Mouse (Mus musculus): Measurements from ENCODE around the gene Selenot. TPM values are rescaled to one million over a fixed set of nuclear protein-coding genes. Genes with fewer than 3 reads are reported as not detected.

Selenot gene
- polyA plus RNA-seq, 1 experiment from 2014 or later, result 20.6 TPM

Other genes with a start within 250 kb of the Selenot start
- 9.0 and 10.9 TPM in 2 replicates for gene Tsc22d2, start 161.9 kb upstream of the Selenot start, polyA plus RNA-seq (2015; fragmentation: Nextera tagmentation; extraction: Ambion mirVana)
- gene Eif2a, start 50.8 kb upstream of the Selenot start, polyA plus RNA-seq (2015; fragmentation: Nextera tagmentation; extraction: Ambion mirVana), result 51.7 and 58.4 TPM in 2 replicates
- 197 and 203 TPM in 2 replicates for gene Serp1, start 50.7 kb upstream of the Selenot start, polyA plus RNA-seq (2015; fragmentation: Nextera tagmentation; extraction: Ambion mirVana)
- not detected in 2 replicates for gene Erich6, start 60.6 kb downstream of the Selenot start, polyA plus RNA-seq (2015; fragmentation: Nextera tagmentation; extraction: Ambion mirVana)
- 4.7 and 5.7 TPM in 2 replicates for gene Siah2, start 115.8 kb downstream of the Selenot start, polyA plus RNA-seq (2015; fragmentation: Nextera tagmentation; extraction: Ambion mirVana)
- gene Mindy4b-ps, start 245.7 kb downstream of the Selenot start, polyA plus RNA-seq (2015; fragmentation: Nextera tagmentation; extraction: Ambion mirVana), result not detected in 2 replicates